Mouse (Mus musculus) lung, embryonic 15.5 days (tissue): ENCODE measurements around the gene Pfdn4. TPM values are rescaled to one million over a fixed set of nuclear protein-coding genes. Genes with fewer than 3 reads are reported as not detected.

Experiments used
- ATAC-seq: fragments of 200-750 bp; cut with Nextera tagmentation; 2 replicates; pipeline ENCODE4 v1.8.0; 2017; ENCODE audit warnings: moderate number of reproducible peaks, borderline replicate concordance; ENCODE audit not compliant: low FRiP score, low TSS enrichment; ENCODE audit errors: extremely low read depth
- H3K27ac ChIP-seq: fragments of 300-500 bp; sonication (generic); 2 replicates; pipeline ENCODE4 v1.5.1; 2015; ENCODE audit warnings: moderate library complexity, mild to moderate bottlenecking, inconsistent platforms
- H3K27me3 ChIP-seq: fragments of 300-500 bp; sonication (generic); 2 replicates; pipeline ENCODE4 v1.6.1; 2015; ENCODE audit warnings: inconsistent platforms
- H3K36me3 ChIP-seq: fragments of 300-500 bp; sonication (generic); 2 replicates; pipeline ENCODE4 v1.6.1; 2015; ENCODE audit warnings: inconsistent platforms
- H3K4me1 ChIP-seq: fragments of 300-500 bp; sonication (generic); 2 replicates; pipeline ENCODE4 v1.6.1; 2015; ENCODE audit warnings: inconsistent platforms
- H3K4me2 ChIP-seq: fragments of 300-500 bp; sonication (generic); 2 replicates; pipeline ENCODE4 v1.6.1; 2015; ENCODE audit warnings: inconsistent platforms, mild to moderate bottlenecking, moderate library complexity
- H3K4me3 ChIP-seq: fragments of 300-500 bp; sonication (generic); 2 replicates; pipeline ENCODE4 v1.5.1; 2015; ENCODE audit warnings: mild to moderate bottlenecking, inconsistent platforms
- H3K9ac ChIP-seq: fragments of 300-500 bp; sonication (generic); 2 replicates; pipeline ENCODE4 v1.6.1; 2015; ENCODE audit warnings: inconsistent platforms
- H3K9me3 ChIP-seq: fragments of 300-500 bp; sonication (generic); 2 replicates; pipeline ENCODE4 v1.6.1; 2016; ENCODE audit warnings: inconsistent platforms
- WGBS: fragments of 180-500 bp; shearing (Covaris S2); methylation state at CpG from one replicate; pipeline ENCODE4 v1.1.7; 2015; 5-methylcytosine and 5-hydroxymethylcytosine counted together
- polyA plus RNA-seq: library from polyadenylated mRNA; unstranded; fragments of >200 nt; fragmentation: Nextera tagmentation; extraction: Ambion mirVana; gene quantifications from 2 replicates; pipeline ENCODE4 v1.2.1, GENCODE M21; 2015

The Pfdn4 gene
- polyA plus RNA-seq, 1 experiment from 2014 or later: 69.3 TPM

- no peak overlapping the region for H3K4me3 ChIP-seq
- ATAC-seq: no peak
- no peaks in the 10 kb centered on the region for H3K9me3 ChIP-seq
- no peak overlapping the region for H3K27ac ChIP-seq
- no peak overlapping the region for H3K4me2 ChIP-seq
- H3K36me3 ChIP-seq: no peaks in the 10 kb centered on the region
- H3K4me1 ChIP-seq: peaks cover 6% of the 10 kb centered on the region; the same call in 1 of the 2 replicates
- H3K9ac ChIP-seq: no peak overlapping the region
- H3K27me3 ChIP-seq: peaks cover 24% of the 10 kb centered on the region
- WGBS: 33% methylated on average over 4 of the region's 4 CpGs
These were observed 7.8 kb downstream of the Pfdn4 start for GRCm38 (mm10) chr2:170503983-170504382.

DNA sequence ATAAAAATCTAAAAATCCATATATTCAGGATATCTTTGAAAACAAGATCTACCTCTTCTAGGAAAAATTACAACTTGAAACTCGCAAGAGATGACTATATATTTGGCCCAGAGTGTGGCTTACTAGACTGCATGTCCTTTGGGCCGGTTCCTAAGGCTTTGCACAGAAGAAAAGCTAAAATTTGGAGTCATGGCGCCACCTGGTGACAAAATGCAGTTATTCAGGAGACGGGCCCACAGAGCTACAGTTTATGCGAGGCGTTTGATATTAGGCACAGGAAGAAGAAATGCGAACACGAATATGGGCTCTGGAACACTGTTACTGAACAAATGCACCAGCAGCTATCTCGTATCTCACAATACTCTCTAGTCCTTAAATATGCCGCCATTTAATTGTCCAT lies 11.5 kb downstream of the Pfdn4 start:
- H3K27ac ChIP-seq: no peak overlapping the region
- H3K36me3 ChIP-seq: no peaks in the 10 kb centered on the region
- no peak overlapping the region for H3K4me3 ChIP-seq
- peaks cover 18% of the 10 kb centered on the region; the same call in 1 of the 2 replicates for H3K27me3 ChIP-seq
- no peak overlapping the region for H3K4me2 ChIP-seq
- 2% methylated on average over 10 of the region's 10 CpGs for WGBS
- no peak for ATAC-seq
- H3K9me3 ChIP-seq: no peaks in the 10 kb centered on the region
- no peak overlapping the region for H3K9ac ChIP-seq
- H3K4me1 ChIP-seq: peaks cover 19% of the 10 kb centered on the region

- no peaks in the 10 kb centered on the region for H3K9me3 ChIP-seq
- WGBS: 1% methylated on average over 12 of the region's 12 CpGs
- no peak overlapping the region for H3K27ac ChIP-seq
- ATAC-seq: no peak
- H3K4me3 ChIP-seq: peak overlapping the region; percentile 35
- H3K4me1 ChIP-seq: peaks cover 22% of the 10 kb centered on the region
- no peaks in the 10 kb centered on the region for H3K36me3 ChIP-seq
- peaks cover 9% of the 10 kb centered on the region; the same call in 1 of the 2 replicates for H3K27me3 ChIP-seq
- peak overlapping the region; percentile 59 for H3K4me2 ChIP-seq
- H3K9ac ChIP-seq: 0 out of 2 replicates have a peak overlapping the region, but pooled peaks have one; percentile 21
These were observed 12.6 kb downstream of the Pfdn4 start for GRCm38 (mm10) chr2:170508821-170509220.

DNA sequence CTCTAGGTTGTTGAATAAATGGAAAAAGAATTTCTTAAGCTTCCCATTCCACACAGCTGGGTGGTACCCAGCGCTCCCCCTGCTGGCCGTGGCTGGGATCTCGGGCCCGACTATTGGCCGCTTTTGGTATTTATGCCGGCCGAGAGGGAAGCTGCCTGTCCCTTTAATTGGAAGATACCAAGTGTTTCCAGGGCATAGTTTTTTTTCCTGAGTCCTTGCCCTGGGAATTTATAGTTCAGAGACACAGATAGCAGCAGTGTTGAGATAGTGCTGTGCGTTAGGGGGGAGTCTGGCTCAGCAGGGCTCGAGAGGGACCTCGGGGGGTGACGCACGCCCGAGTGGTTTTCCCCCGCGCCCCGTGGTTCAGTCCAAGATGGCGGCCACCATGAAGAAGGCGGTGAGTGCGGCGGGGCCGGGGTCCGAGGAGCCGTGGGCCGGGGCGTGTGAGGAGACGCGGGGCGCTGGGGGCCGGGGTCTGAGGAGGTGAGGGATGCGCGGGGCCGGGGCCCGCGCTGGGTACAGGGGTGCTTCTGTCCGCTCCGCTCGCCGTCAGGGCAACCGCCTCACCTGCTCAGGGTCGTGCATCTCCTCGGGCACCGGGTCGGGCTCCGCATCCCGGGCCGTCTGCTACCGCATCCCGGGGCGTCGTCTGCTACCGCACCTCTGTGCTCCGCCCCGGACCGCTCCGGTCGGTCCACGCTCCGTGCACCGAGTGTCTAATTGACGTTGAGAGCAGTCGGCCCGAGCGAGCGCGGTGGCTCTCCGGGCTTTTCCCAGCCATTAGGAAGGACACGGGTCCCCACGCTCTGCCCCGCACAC lies 15.1 kb downstream of the Pfdn4 start:
- Histone ChIP-seq H3K27ac (peak overlapping the region; percentile 83), H3K36me3 (peaks cover 4% of the 10 kb centered on the region; the same call in 1 of the 2 replicates), H3K4me3 (peak overlapping the region; percentile 99), H3K9ac (peak overlapping the region; percentile 89), H3K4me1 (peaks cover 22% of the 10 kb centered on the region), H3K9me3 (no peaks in the 10 kb centered on the region), H3K4me2 (peak overlapping the region; percentile 66), H3K27me3 (peaks cover 5% of the 10 kb centered on the region; the same call in 1 of the 2 replicates)
- WGBS: 0% methylated on average over 69 of the region's 69 CpGs
- ATAC-seq: peak; percentile 65

DNA sequence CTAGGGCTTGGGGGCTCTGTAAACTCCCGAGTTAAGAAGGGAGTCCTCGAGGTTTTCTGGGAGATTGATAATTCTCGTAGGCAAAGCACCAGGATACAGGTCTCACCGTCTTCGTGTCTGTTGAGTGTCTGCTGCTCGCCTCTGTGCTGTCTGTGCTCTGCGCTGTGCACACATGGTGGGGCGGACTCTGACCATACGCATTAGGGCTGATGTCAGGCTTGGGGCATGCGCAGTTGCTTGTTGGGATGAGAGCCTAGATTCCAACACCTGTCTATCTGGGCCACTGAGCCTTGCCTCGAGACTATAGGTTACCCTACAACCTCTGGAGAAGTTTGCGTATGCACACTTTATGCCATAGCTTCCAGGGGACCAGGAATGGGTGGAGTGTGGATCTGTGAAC lies 17.5 kb downstream of the Pfdn4 start:
- WGBS: 89% methylated on average over 12 of the region's 12 CpGs
- Histone ChIP-seq H3K36me3 (peaks cover 22% of the 10 kb centered on the region), H3K9ac (no peak overlapping the region), H3K4me3 (no peak overlapping the region), H3K9me3 (no peaks in the 10 kb centered on the region), H3K4me1 (peaks cover 17% of the 10 kb centered on the region), H3K27ac (no peak overlapping the region), H3K4me2 (no peak overlapping the region), H3K27me3 (no peaks in the 10 kb centered on the region)
- ATAC-seq: no peak

- no peak overlapping the region for H3K9ac ChIP-seq
- no peak overlapping the region for H3K4me2 ChIP-seq
- H3K27ac ChIP-seq: no peak overlapping the region
- 5% methylated on average over 7 of the region's 7 CpGs for WGBS
- H3K9me3 ChIP-seq: no peaks in the 10 kb centered on the region
- H3K36me3 ChIP-seq: peaks cover 31% of the 10 kb centered on the region
- H3K4me3 ChIP-seq: no peak overlapping the region
- no peaks in the 10 kb centered on the region for H3K27me3 ChIP-seq
- no peaks in the 10 kb centered on the region for H3K4me1 ChIP-seq
- ATAC-seq: no peak; the same call in 1 of the 2 replicates
These were observed 24.2 kb downstream of the Pfdn4 start for GRCm38 (mm10) chr2:170520321-170520971.

DNA sequence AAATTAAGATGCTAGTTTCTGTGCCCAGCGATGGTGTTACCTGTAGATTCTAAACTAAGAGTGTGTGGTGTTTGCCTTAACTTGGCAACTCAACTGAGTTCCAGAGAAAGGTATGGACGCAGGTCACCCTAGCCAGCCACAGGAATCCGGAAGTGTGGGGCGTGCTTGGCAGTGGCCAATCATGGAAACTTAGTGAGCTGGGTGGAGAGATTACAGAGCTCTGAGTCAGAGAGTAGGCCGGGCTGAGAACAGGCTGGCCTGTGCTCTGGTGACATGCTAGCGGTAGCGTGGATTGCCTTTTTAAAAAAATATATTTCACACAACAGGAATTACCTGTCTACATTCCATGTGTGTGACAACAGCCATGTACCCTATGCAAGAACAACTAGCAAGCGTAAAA lies 30.3 kb downstream of the Pfdn4 start:
- no peak overlapping the region for H3K4me3 ChIP-seq
- no peaks in the 10 kb centered on the region for H3K4me1 ChIP-seq
- H3K4me2 ChIP-seq: no peak overlapping the region
- no peak overlapping the region for H3K9ac ChIP-seq
- ATAC-seq: no peak
- no peaks in the 10 kb centered on the region for H3K27me3 ChIP-seq
- no peaks in the 10 kb centered on the region for H3K36me3 ChIP-seq
- H3K9me3 ChIP-seq: no peaks in the 10 kb centered on the region
- WGBS: 74% methylated on average over 8 of the region's 8 CpGs
- H3K27ac ChIP-seq: no peak overlapping the region

GRCm38 (mm10) chr2:170528061-170528460 lies 31.8 kb downstream of the Pfdn4 start:
- no peaks in the 10 kb centered on the region for H3K4me1 ChIP-seq
- no peaks in the 10 kb centered on the region for H3K36me3 ChIP-seq
- H3K4me2 ChIP-seq: no peak overlapping the region
- H3K27me3 ChIP-seq: no peaks in the 10 kb centered on the region
- no peak overlapping the region for H3K27ac ChIP-seq
- no peak overlapping the region for H3K9ac ChIP-seq
- 94% methylated on average over 16 of the region's 16 CpGs for WGBS
- no peak for ATAC-seq
- no peaks in the 10 kb centered on the region for H3K9me3 ChIP-seq
- no peak overlapping the region for H3K4me3 ChIP-seq

DNA sequence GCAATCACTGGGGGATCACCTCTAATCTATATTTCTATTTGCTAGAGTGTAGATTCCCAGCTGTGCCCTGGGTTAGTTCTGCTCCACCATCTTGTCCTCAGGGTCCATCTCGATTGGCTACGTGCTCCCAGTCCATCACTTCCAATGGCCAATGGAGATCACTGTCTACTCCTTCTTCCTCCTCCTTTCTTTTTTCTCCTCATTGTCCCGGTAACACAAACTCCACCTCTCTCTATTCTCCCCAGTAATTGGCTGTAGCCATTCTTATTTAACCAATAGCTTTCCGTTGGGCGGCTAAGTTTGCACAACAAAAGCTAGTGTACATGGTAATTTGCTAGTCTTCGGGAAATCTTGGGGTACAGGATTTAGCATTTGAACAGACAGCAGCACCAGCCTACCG lies 33.5 kb downstream of the Pfdn4 start:
- Histone ChIP-seq H3K9me3 (no peaks in the 10 kb centered on the region), H3K9ac (no peak overlapping the region), H3K27me3 (no peaks in the 10 kb centered on the region), H3K4me1 (no peaks in the 10 kb centered on the region), H3K4me3 (no peak overlapping the region), H3K4me2 (no peak overlapping the region), H3K27ac (no peak overlapping the region), H3K36me3 (no peaks in the 10 kb centered on the region)
- 91% methylated on average over 7 of the region's 7 CpGs for WGBS
- no peak for ATAC-seq

GRCm38 (mm10) chr2:170530256-170530655 lies 34.0 kb downstream of the Pfdn4 start:
- Histone ChIP-seq H3K27ac (no peak overlapping the region), H3K36me3 (no peaks in the 10 kb centered on the region), H3K9ac (no peak overlapping the region), H3K4me1 (no peaks in the 10 kb centered on the region), H3K4me3 (no peak overlapping the region), H3K9me3 (no peaks in the 10 kb centered on the region), H3K27me3 (no peaks in the 10 kb centered on the region), H3K4me2 (no peak overlapping the region)
- no peak for ATAC-seq
- 85% methylated on average over 3 of the region's 3 CpGs for WGBS

DNA sequence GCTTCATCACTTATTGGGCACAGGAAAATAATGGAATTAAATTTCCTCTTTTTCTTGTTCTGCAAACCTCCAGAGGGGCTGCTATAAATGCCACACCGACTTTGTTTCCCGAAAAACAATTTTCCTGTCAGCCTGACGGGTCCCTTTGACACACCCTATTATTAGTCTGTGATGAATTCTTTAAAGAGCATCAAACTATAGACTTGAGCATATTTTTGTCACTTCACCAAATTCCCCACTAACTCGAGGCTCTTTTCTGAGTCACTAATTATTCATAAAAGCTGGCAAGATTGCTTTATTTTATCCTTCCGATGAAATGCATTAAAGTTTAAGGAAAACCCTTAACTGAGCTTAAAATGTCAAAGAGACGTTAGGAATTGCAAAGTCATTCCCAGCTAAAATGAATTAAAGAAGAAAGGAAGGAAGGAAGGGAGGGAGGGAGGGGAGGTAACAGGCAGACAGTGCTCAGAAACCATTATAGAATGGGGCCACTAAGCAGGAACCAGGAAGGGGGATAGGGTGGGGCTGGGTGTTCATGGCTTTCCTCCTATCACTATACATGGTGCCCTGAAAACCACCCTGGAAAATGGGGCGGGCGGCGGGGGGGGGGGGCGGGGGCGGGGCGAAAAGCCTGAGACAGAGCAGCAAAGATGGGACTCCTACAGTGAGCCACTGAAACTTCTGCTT lies 38.0 kb downstream of the Pfdn4 start:
- no peak overlapping the region for H3K4me2 ChIP-seq
- H3K9me3 ChIP-seq: no peaks in the 10 kb centered on the region
- H3K27ac ChIP-seq: no peak overlapping the region
- H3K27me3 ChIP-seq: no peaks in the 10 kb centered on the region
- no peaks in the 10 kb centered on the region for H3K36me3 ChIP-seq
- no peak overlapping the region for H3K9ac ChIP-seq
- ATAC-seq: no peak
- no peak overlapping the region for H3K4me3 ChIP-seq
- WGBS: 47% methylated on average over 12 of the region's 12 CpGs
- no peaks in the 10 kb centered on the region for H3K4me1 ChIP-seq

DNA sequence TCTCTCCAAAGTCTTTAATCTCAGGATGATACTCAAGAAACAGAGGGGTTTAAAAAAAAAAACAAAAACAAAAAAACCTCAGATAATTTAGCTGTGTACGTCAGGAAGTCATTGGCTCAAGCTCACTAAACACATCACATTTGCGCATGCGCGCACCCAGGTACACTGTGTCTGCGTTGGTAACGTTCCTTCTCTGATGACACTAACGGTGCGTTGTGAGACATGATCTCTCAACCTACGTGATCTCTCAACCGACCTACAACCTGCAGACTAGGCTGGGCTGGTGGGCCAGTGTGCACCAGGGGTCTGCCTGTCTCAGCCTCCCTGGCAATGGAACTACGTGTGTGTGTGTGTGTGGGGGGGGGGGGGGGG lies 38.6 kb downstream of the Pfdn4 start:
- Histone ChIP-seq H3K9me3 (no peaks in the 10 kb centered on the region), H3K4me1 (no peaks in the 10 kb centered on the region), H3K27ac (no peak overlapping the region), H3K4me3 (no peak overlapping the region), H3K4me2 (no peak overlapping the region), H3K36me3 (no peaks in the 10 kb centered on the region), H3K27me3 (no peaks in the 10 kb centered on the region), H3K9ac (no peak overlapping the region)
- WGBS: 91% methylated on average over 10 of the region's 11 CpGs
- no peak for ATAC-seq
